Mouse (Mus musculus): ENCODE data around the gene Adk. TPM values are rescaled to one million over a fixed set of nuclear protein-coding genes. Genes with fewer than 3 reads are reported as not detected.
A peak's percentile ranks its signal among the peaks of the same experiment; 100 is the strongest.

Adk gene
- total RNA-seq, 1 experiment, result 164 TPM

DNA sequence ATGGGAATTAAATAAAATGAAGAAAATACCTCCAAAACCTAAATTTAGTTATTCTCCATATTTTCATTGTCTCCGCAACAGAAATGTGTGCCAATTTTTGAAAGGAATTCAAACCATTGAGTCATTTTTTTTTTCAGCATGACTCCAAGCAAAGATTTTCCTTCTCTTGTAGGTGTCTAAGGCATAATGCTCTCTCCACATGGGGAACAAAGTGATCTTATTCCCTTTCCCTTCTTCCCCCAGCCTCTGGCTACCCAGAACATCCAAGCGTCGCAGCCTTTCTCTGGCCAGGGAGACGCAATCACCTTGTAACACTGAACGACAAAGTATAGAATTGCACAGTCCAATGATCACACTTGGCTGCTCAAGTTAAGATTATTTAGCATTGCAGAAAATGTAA is 320.3 kb downstream of the Adk start:
- no peak for DNase-seq (ENCODE audit: low read depth, low spot score)
- no peaks in the 10 kb centered on the region for H3K36me3 ChIP-seq (ENCODE audit: control insufficient read depth, insufficient read depth, low read length, poor library complexity, severe bottlenecking)
- H3K27ac ChIP-seq (ENCODE audit: insufficient read depth, low read depth, low read length, poor library complexity, severe bottlenecking), result no peak overlapping the region
- no peaks in the 10 kb centered on the region for H3K9me3 ChIP-seq (ENCODE audit: control insufficient read depth, insufficient read depth, low read depth, low read length)
- no peak for TF ChIP-seq ZNF384 (IDR thresholded peaks at IDR 0.05; ENCODE audit: low read depth, low read length)
- TF ChIP-seq MAFK (IDR thresholded peaks at IDR 0.05; ENCODE audit: insufficient read depth, low read depth, low read length), result no peak
- no peak for TF ChIP-seq CHD2 (IDR thresholded peaks at IDR 0.05; ENCODE audit: low read depth, low read length)
- TF ChIP-seq ZC3H11A (IDR thresholded peaks at IDR 0.05; ENCODE audit: borderline replicate concordance, low read depth, low read length), result no peak
- no peak for TF ChIP-seq HCFC1 (IDR thresholded peaks at IDR 0.05; ENCODE audit: borderline replicate concordance, insufficient read depth, low read length)
- H3K9ac ChIP-seq (ENCODE audit: insufficient read depth, low read depth, low read length, poor library complexity, severe bottlenecking), result no peak overlapping the region
- no peak overlapping the region for H3K4me3 ChIP-seq (ENCODE audit: insufficient read depth in 1 of 2, low read depth in 1 of 2, low read length in 2 of 2, poor library complexity in 1 of 2, severe bottlenecking in 1 of 2)
- in situ Hi-C loops (cut with MboI; ENCODE audit: low sequenced_read_pairs in 2 of 2, unreplicated experiment in 2 of 2), result no loop called here
- no peaks in the 10 kb centered on the region for H3K4me1 ChIP-seq (ENCODE audit: control insufficient read depth in 2 of 2, insufficient read depth in 2 of 2, low read length in 2 of 2, poor library complexity in 1 of 2)

DNA sequence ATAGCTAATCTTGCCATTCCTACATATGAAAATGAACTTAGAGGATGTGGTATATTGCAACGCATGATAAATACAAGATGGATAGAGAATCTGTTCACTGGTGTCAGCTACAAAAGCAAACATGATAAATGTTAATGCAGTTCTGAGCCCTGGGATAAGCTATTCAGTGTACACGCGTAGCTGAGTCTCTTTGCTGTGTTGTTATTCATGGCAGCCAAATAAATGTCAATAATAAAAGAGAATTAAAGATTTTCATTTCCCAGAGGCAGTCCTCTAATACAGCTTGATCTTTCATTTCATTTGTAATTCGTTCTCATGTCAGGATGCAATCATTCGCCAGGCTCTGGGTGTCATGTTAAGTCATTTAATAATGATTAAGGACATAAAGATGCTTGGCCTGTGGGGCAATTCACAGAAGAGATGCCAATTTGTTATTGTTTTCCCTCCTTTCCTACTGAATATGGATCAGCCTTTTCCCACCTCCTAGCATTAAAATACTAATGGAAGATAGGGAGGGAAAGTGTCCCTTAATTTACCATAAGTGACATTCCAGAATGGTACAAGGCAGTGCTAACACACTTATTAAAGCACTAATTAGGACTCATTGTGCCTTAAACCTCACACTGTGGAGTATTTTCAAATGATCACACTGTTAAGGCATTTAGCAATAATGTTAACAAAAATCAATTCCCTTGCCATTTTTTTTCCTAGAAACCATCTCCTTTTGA is 331.5 kb downstream of the Adk start:
- TF ChIP-seq ZC3H11A (IDR thresholded peaks at IDR 0.05; ENCODE audit: borderline replicate concordance, low read depth, low read length), result no peak
- TF ChIP-seq ZNF384 (IDR thresholded peaks at IDR 0.05; ENCODE audit: low read depth, low read length), result no peak
- TF ChIP-seq CHD2 (IDR thresholded peaks at IDR 0.05; ENCODE audit: low read depth, low read length), result no peak
- no peak for TF ChIP-seq HCFC1 (IDR thresholded peaks at IDR 0.05; ENCODE audit: borderline replicate concordance, insufficient read depth, low read length)
- no peak for TF ChIP-seq MAFK (IDR thresholded peaks at IDR 0.05; ENCODE audit: insufficient read depth, low read depth, low read length)
- Histone ChIP-seq H3K9me3 (ENCODE audit: control insufficient read depth, insufficient read depth, low read depth, low read length) (no peaks in the 10 kb centered on the region), H3K4me3 (ENCODE audit: insufficient read depth in 1 of 2, low read depth in 1 of 2, low read length in 2 of 2, poor library complexity in 1 of 2, severe bottlenecking in 1 of 2) (no peak overlapping the region), H3K4me1 (ENCODE audit: control insufficient read depth in 2 of 2, insufficient read depth in 2 of 2, low read length in 2 of 2, poor library complexity in 1 of 2) (no peaks in the 10 kb centered on the region), H3K36me3 (ENCODE audit: control insufficient read depth, insufficient read depth, low read length, poor library complexity, severe bottlenecking) (no peaks in the 10 kb centered on the region), H3K9ac (ENCODE audit: insufficient read depth, low read depth, low read length, poor library complexity, severe bottlenecking) (no peak overlapping the region), H3K27ac (ENCODE audit: insufficient read depth, low read depth, low read length, poor library complexity, severe bottlenecking) (no peak overlapping the region)
- in situ Hi-C loops (cut with MboI; ENCODE audit: low sequenced_read_pairs in 2 of 2, unreplicated experiment in 2 of 2), result no loop called here
- no peak for DNase-seq (ENCODE audit: low read depth, low spot score)

DNA sequence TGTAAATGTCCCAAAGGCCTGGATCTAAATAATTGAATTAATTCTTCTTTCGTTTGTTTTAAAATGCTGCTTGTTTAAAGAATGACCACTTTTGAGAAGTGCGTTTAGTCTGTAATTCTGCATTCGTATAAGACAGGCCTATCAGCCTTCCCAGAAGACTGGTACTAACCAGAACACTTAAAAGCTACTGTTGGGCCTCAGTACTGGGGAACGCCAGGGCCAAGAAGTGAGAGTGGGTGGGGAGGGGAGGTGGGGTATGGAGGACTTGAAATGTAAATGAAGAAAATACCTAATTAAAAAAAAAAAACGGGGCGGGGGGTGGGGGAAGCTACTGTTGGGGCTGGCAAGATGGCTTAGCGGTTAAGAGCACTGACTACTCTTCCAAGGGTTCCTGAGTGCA is 347.1 kb downstream of the Adk start:
- Histone ChIP-seq H3K36me3 (ENCODE audit: control insufficient read depth, insufficient read depth, low read length, poor library complexity, severe bottlenecking) (no peaks in the 10 kb centered on the region; the same call in 1 of the 2 replicates), H3K4me3 (ENCODE audit: insufficient read depth in 1 of 2, low read depth in 1 of 2, low read length in 2 of 2, poor library complexity in 1 of 2, severe bottlenecking in 1 of 2) (no peak overlapping the region), H3K9me3 (ENCODE audit: control insufficient read depth, insufficient read depth, low read depth, low read length) (no peaks in the 10 kb centered on the region), H3K27ac (ENCODE audit: insufficient read depth, low read depth, low read length, poor library complexity, severe bottlenecking) (no peak overlapping the region), H3K4me1 (ENCODE audit: control insufficient read depth in 2 of 2, insufficient read depth in 2 of 2, low read length in 2 of 2, poor library complexity in 1 of 2) (no peaks in the 10 kb centered on the region), H3K9ac (ENCODE audit: insufficient read depth, low read depth, low read length, poor library complexity, severe bottlenecking) (no peak overlapping the region)
- in situ Hi-C loops (cut with MboI; ENCODE audit: low sequenced_read_pairs in 2 of 2, unreplicated experiment in 2 of 2), result no loop called here
- DNase-seq (ENCODE audit: low read depth, low spot score), result peak; percentile 13
- no peak for TF ChIP-seq MAFK (IDR thresholded peaks at IDR 0.05; ENCODE audit: insufficient read depth, low read depth, low read length)
- no peak for TF ChIP-seq HCFC1 (IDR thresholded peaks at IDR 0.05; ENCODE audit: borderline replicate concordance, insufficient read depth, low read length)
- no peak for TF ChIP-seq ZNF384 (IDR thresholded peaks at IDR 0.05; ENCODE audit: low read depth, low read length)
- TF ChIP-seq CHD2 (IDR thresholded peaks at IDR 0.05; ENCODE audit: low read depth, low read length), result no peak
- TF ChIP-seq ZC3H11A (IDR thresholded peaks at IDR 0.05; ENCODE audit: borderline replicate concordance, low read depth, low read length), result no peak

DNA sequence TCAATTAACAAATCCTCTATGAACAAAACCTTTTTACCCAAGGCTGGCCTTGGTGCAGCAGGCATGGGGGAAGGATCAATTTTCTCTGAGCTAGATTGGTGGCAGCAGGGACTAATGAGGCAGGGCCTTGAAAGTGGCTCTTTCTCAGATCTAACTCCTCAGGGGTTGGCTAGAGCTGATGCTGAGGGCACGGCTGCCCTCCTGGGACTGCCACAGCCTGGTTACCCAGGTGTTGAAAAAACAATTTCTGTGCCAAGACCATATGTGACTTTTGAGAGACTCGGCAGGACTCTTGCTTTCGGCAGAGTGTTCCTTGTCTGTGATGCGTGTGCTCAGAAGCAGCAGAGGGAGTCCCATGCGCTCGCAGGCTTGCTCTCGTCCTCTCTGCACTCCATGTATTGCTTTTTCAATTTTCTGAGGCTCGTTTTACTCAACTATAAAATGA is 349.8 kb downstream of the Adk start:
- DNase-seq (ENCODE audit: low read depth, low spot score), result no peak

More for the DNA sequence above, 349.8 kb downstream of the Adk start:
- no peak overlapping the region for H3K4me3 ChIP-seq (ENCODE audit: insufficient read depth in 1 of 2, low read depth in 1 of 2, low read length in 2 of 2, poor library complexity in 1 of 2, severe bottlenecking in 1 of 2)
- no peaks in the 10 kb centered on the region for H3K4me1 ChIP-seq (ENCODE audit: control insufficient read depth in 2 of 2, insufficient read depth in 2 of 2, low read length in 2 of 2, poor library complexity in 1 of 2)
- H3K9ac ChIP-seq (ENCODE audit: insufficient read depth, low read depth, low read length, poor library complexity, severe bottlenecking), result no peak overlapping the region
- no peak overlapping the region for H3K27ac ChIP-seq (ENCODE audit: insufficient read depth, low read depth, low read length, poor library complexity, severe bottlenecking)
- H3K36me3 ChIP-seq (ENCODE audit: control insufficient read depth, insufficient read depth, low read length, poor library complexity, severe bottlenecking), result no peaks in the 10 kb centered on the region; the same call in 1 of the 2 replicates
- TF ChIP-seq CHD2 (IDR thresholded peaks at IDR 0.05; ENCODE audit: low read depth, low read length) (no peak), MAFK (IDR thresholded peaks at IDR 0.05; ENCODE audit: insufficient read depth, low read depth, low read length) (no peak), HCFC1 (IDR thresholded peaks at IDR 0.05; ENCODE audit: borderline replicate concordance, insufficient read depth, low read length) (no peak), ZNF384 (IDR thresholded peaks at IDR 0.05; ENCODE audit: low read depth, low read length) (no peak), ZC3H11A (IDR thresholded peaks at IDR 0.05; ENCODE audit: borderline replicate concordance, low read depth, low read length) (no peak)
- in situ Hi-C loops (cut with MboI; ENCODE audit: low sequenced_read_pairs in 2 of 2, unreplicated experiment in 2 of 2), result no loop called here
- no peaks in the 10 kb centered on the region for H3K9me3 ChIP-seq (ENCODE audit: control insufficient read depth, insufficient read depth, low read depth, low read length)
